Mouse (Mus musculus) monocyte, adult 5-6 weeks (primary cell): Measurements from ENCODE around the gene Gm17657. TPM values are rescaled to one million over a fixed set of nuclear protein-coding genes. Genes with fewer than 3 reads are reported as not detected.

ENCODE experiments used
- ATAC-seq: fragments of 153-309, 156-312 bp; replicated peaks from 2 replicates; pipeline ENCODE4 v1.8.0; 2017; ENCODE audit warnings: mild to moderate bottlenecking; ENCODE audit not compliant: low TSS enrichment, insufficient number of reproducible peaks, severe bottlenecking, poor library complexity, low FRiP score
- total RNA-seq: library from RNA; stranded (forward); fragments of 200-1000, 200-491, 200-594 nt; gene quantifications from 3 replicates; pipeline ENCODE4 v1.2.3, GENCODE M21; 2017

The Gm17657 gene
- total RNA-seq, 1 experiment from 2014 or later: not detected

DNA sequence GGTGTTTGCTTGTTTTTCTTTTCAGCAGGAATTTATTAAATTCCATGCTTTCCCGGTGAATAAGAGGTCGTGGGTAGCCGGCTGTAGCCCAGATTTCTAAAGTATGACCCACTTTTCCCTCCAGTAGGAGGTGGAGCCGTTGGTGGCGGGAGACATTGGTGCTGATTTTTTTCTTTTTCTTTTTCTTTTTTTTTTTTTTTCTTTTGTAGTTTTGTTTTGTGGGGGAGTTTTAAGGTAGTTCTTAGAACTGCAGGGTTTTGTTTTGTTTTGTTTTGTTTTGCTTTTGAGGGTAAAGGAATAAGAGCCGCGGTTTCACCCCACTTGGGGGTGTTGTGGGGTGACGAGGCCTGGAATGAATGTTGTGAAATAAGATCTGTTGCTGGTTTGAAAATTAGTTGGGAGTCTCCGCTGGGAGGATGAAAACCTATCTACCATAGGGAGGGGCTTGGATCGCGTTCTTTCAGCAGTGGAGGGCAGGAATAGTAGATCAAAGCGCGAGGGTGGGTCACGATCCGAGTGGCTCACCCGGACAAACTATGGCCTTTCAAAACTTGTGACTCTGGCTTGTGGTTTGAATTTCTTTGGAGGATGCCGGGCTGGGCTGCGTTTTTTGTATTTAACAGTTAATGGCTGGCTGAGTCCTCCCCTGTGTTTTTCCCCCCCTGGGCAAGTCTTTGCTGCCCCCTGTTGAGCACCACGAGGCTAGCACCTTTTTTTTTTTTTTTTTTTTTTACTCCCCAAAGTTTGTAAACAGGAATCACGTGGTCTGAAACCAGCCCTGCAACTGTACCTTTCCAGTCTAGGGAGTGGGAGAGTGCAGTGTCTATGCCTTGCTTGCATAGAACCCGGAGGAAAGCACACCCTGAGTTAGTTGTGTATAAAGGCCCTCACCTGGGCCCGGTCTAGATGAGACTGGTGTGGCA lies 56.9 kb downstream of the Gm17657 start:
- ATAC-seq: peak; percentile 15; the same call in 1 of the 2 replicates

- ATAC-seq: no peak
These were observed 57.7 kb downstream of the Gm17657 start for GRCm38 (mm10) chr17:29491591-29492268.

GRCm38 (mm10) chr17:29490713-29491581 lies 58.5 kb downstream of the Gm17657 start, which contains the start of gene Pim1:
Pim1 (plus strand) TSS chr17:29490753.
- ATAC-seq: 0 out of 2 replicates have a peak, but pooled peaks have one; percentile 12

- peak; percentile 63 for ATAC-seq
These were observed 59.3 kb downstream of the Gm17657 start for GRCm38 (mm10) chr17:29489971-29490712.

DNA sequence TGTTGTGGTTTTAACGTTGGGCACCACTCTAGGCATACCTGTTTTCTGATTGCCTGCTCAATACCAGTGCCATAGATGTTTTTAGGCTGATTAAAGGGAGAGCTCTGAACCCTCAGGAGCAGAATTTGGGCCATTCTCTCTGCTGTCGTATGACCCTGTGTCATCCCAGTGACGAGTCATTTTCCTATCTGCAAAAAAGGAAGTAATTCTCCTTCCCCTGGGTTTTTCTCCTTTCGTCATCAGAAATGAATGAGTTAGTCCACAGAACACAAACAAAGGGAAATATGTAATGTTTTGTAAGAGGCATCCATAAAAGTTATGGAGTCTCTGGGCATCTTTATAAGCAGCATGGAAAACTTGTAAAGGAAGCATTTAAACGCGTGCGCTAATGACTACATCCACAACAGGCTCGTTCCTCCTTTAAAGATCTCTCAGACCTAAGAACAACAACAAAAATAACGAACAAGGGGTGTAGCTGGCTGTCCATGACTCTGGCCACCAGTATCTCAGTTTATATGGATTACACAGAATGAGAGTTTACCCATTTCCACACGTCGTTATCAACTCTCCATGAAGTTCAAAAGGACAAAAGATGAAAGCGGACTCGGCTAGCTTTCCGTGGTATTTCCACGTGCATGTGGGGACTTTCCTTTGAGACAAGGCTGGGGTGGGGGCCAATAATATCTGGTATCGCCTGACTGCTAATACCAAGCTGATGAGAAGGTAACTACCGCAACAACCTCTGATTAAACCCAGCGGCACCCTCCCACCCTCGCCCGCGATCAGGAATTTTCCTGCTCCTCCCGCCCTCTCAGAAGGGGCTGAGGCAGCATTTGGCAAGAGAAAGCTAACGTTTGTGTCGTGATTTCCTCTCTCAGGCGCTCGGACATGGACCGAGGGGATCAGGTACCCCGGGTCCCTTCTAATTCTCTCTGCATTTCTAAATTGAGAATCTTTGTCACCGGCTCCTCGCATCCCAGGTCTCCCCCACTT lies 60.2 kb downstream of the Gm17657 start:
- peak; percentile 15; the same call in 1 of the 2 replicates for ATAC-seq

GRCm38 (mm10) chr17:29488257-29488977 lies 61.0 kb downstream of the Gm17657 start:
- ATAC-seq: no peak

DNA sequence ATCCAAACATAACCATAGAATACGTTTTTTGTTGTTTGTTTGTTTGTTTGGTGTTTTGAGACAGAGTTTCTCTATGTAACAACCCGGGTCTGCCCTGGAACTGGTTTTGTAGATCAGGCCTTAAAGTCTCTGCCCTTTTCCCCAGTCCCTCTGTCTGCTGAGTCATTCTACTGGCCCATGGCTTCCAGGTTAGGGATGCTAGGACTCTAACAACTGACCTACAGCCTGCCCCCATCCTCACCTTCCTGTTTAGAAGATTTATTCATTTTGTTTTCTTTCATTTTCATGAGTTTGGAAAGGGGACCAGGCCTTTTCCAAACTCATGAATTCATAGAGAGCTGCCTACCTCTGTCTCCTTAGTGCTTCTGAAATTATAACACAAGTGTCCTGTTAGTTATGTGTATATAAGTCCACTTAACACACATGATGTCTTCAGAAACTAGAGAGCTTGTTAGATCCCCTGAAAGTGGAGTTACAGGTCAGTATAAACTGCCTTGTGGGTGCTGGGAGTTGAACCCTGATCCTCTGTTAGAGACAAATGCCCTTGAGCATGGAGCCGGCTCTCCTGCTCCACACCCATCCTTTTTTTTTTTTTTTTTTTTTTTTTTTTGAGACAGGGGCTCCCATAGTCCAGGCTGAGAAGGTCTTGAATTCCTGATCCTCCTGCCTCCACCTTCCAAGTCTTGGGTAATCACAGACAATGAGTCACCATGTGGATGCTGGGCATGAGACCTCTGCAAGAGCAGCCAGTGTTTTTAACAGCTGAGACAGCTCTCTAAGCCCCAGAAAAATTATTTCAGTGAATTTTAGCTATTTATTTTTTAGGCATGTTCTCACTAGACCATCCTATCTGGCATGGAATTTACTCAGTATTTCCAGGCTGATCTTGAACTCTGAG lies 63.9 kb downstream of the Gm17657 start:
- no peak for ATAC-seq

GRCm38 (mm10) chr17:29484431-29484830 lies 65.0 kb downstream of the Gm17657 start:
- no peak for ATAC-seq

GRCm38 (mm10) chr17:29483282-29483681 lies 66.2 kb downstream of the Gm17657 start:
- ATAC-seq: no peak

DNA sequence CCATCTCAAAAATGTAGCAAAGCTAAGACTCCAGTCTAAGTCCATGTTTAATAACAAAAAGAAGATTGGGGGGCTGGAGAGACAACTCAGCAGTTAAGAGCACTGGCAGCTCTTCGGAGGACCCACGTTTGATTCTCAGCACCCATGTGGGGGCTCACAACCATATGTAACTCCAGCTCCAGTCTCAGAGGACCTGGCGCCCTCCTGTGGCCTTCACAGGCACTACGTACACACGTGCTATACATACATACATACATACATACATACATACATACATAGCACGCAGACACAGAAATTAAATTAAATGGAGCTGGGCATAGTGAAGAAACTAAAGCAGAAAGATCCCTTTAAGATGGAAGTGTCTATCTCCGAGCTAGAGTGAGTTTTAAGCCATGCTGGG lies 66.8 kb downstream of the Gm17657 start:
- ATAC-seq: no peak

- ATAC-seq: no peak
These were observed 69.2 kb downstream of the Gm17657 start for GRCm38 (mm10) chr17:29480256-29480655.

- peak; percentile 55 for ATAC-seq
These were observed 71.2 kb downstream of the Gm17657 start for GRCm38 (mm10) chr17:29478271-29478670.

- no peak for ATAC-seq
These were observed 72.1 kb downstream of the Gm17657 start for GRCm38 (mm10) chr17:29477357-29477756.

DNA sequence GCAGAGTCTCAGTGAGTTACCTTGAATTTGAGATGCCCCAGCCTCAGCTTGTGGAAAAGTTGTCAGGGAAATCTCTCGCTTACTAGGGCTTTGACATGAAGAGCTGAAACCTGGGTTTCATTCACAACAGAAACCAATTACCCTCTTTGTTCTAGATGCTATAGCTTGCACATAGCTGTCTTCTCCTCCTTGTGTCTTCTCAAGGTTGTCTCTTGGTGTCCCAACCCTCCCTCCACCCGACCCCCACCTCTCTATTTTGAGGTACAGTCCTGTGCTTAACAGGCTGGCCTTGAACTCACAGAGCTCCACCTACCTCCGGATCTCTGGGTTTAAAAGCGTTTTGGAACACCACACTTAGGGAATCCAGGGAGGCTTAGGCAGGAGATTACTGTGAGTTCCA lies 73.0 kb downstream of the Gm17657 start:
- no peak for ATAC-seq

- ATAC-seq: no peak
These were observed 74.3 kb downstream of the Gm17657 start for GRCm38 (mm10) chr17:29475142-29475541.

- no peak for ATAC-seq
These were observed 75.4 kb downstream of the Gm17657 start for GRCm38 (mm10) chr17:29474036-29474435.
